Mouse (Mus musculus) spleen, adult 2 months (tissue): ENCODE results near the gene Atl3. TPM values are rescaled to one million over a fixed set of nuclear protein-coding genes. Genes with fewer than 3 reads are reported as not detected.

Experiments used
- DNase-seq, 2 experiments: peaks; one replicate each; pipeline versions ENCODE4 v3.0.0 to v3.0.0-alpha.2; 2012 to 2021; ENCODE audit warnings: low spot score in 2 of 2, low read depth in 1 of 2
- H3K27ac ChIP-seq: fragments of 200-500 bp; 2 replicates; pipeline ENCODE4 v1.5.1; 2012; ENCODE audit warnings: low read length, inconsistent platforms; ENCODE audit not compliant: insufficient read depth
- H3K27me3 ChIP-seq: fragments of 200-500 bp; 2 replicates; pipeline ENCODE4 v1.6.1; 2012; ENCODE audit warnings: mild to moderate bottlenecking, moderate library complexity, low read length, inconsistent platforms; ENCODE audit not compliant: control insufficient read depth, insufficient read depth
- H3K36me3 ChIP-seq: fragments of 200-500 bp; 2 replicates; pipeline ENCODE4 v1.6.1; 2012; ENCODE audit warnings: mild to moderate bottlenecking, low read length, inconsistent platforms; ENCODE audit not compliant: control insufficient read depth, insufficient read depth
- H3K4me1 ChIP-seq: fragments of 200-500 bp; 2 replicates; pipeline ENCODE4 v1.6.1; 2011; ENCODE audit warnings: inconsistent platforms; ENCODE audit not compliant: control insufficient read depth, insufficient read depth, insufficient read length
- H3K4me3 ChIP-seq: fragments of 200-500 bp; 2 replicates; pipeline ENCODE4 v1.5.1; 2011; ENCODE audit warnings: mild to moderate bottlenecking, inconsistent platforms; ENCODE audit not compliant: insufficient read depth, insufficient read length; ENCODE audit errors: extremely low read depth
- CTCF ChIP-seq: fragments of 200-500 bp; IDR thresholded peaks from 2 replicates; pipeline ENCODE4 v1.5.1; 2011; ENCODE audit warnings: mild to moderate bottlenecking, inconsistent platforms; ENCODE audit not compliant: insufficient read depth, insufficient read length, insufficient replicate concordance; ENCODE audit errors: extremely low read depth
- POLR2A ChIP-seq: fragments of 200-500 bp; IDR thresholded peaks from 2 replicates; pipeline ENCODE4 v1.6.1; 2011; ENCODE audit warnings: low read depth, low read length, inconsistent platforms
- WGBS: fragments of 180-500 bp; shearing (Covaris S2); methylation state at CpG from one replicate; pipeline ENCODE4 v1.1.7; 2018; 5-methylcytosine and 5-hydroxymethylcytosine counted together
- polyA plus RNA-seq: library from polyadenylated mRNA; depleted of rRNA; stranded (reverse); fragments of >200 nt; gene quantifications from 2 replicates; pipeline ENCODE4 v1.2.3, GENCODE M21; 2012; rRNA removed

Gene Atl3
- polyA plus RNA-seq, result 6.1 and 6.7 TPM in 2 replicates

GRCm38 (mm10) chr19:7493352-7494186 lies at the start of gene Atl3:
Atl3 (plus strand) TSS chr19:7494040.
- TF ChIP-seq CTCF (no peak), POLR2A (no peak; the same call in 1 of the 2 replicates)
- H3K4me3 ChIP-seq, result peak within 1 kb of the TSS; percentile 68
- no peak for DNase-seq
- no peaks in the 10 kb centered on the region; the same call in 1 of the 2 replicates for H3K4me1 ChIP-seq
- 25% methylated on average over 31 of the region's 31 CpGs for WGBS
- H3K36me3 ChIP-seq, result no peaks in the 10 kb centered on the region
- H3K27ac ChIP-seq, result peak within 1 kb of the TSS; percentile 76
- no peaks in the 10 kb centered on the region for H3K27me3 ChIP-seq

GRCm38 (mm10) chr19:7445105-7445504 lies 48.7 kb upstream of the Atl3 start:
- Histone ChIP-seq H3K27me3 (no peaks in the 10 kb centered on the region), H3K4me1 (no peaks in the 10 kb centered on the region), H3K27ac (no peak overlapping the region), H3K36me3 (no peaks in the 10 kb centered on the region), H3K4me3 (no peak overlapping the region)
- WGBS, result 90% methylated on average over 2 of the region's 2 CpGs
- no peak for DNase-seq
- TF ChIP-seq CTCF, result no peak
- TF ChIP-seq POLR2A, result no peak

GRCm38 (mm10) chr19:7445596-7445995 lies 48.2 kb upstream of the Atl3 start:
- H3K4me3 ChIP-seq, result no peak overlapping the region
- no peaks in the 10 kb centered on the region for H3K27me3 ChIP-seq
- WGBS, result 85% methylated on average over 1 of the region's 1 CpGs
- no peak for DNase-seq
- TF ChIP-seq POLR2A (no peak), CTCF (no peak)
- H3K4me1 ChIP-seq, result no peaks in the 10 kb centered on the region
- H3K36me3 ChIP-seq, result no peaks in the 10 kb centered on the region
- no peak overlapping the region for H3K27ac ChIP-seq

GRCm38 (mm10) chr19:7456803-7457202 lies 37.0 kb upstream of the Atl3 start:
- Histone ChIP-seq H3K36me3 (peaks cover 4% of the 10 kb centered on the region), H3K27me3 (no peaks in the 10 kb centered on the region), H3K27ac (no peak overlapping the region), H3K4me1 (no peaks in the 10 kb centered on the region), H3K4me3 (no peak overlapping the region)
- no peak for TF ChIP-seq POLR2A
- no peak for TF ChIP-seq CTCF
- WGBS, result 70% methylated on average over 2 of the region's 2 CpGs
- no peak for DNase-seq

GRCm38 (mm10) chr19:7458901-7459300 lies 34.9 kb upstream of the Atl3 start:
- DNase-seq, result no peak
- no peak overlapping the region for H3K4me3 ChIP-seq
- H3K4me1 ChIP-seq, result no peaks in the 10 kb centered on the region
- no peak for TF ChIP-seq POLR2A
- TF ChIP-seq CTCF, result no peak
- H3K27me3 ChIP-seq, result no peaks in the 10 kb centered on the region
- no peak overlapping the region for H3K27ac ChIP-seq
- peaks cover 4% of the 10 kb centered on the region for H3K36me3 ChIP-seq

- no peak for DNase-seq
- H3K4me1 ChIP-seq, result no peaks in the 10 kb centered on the region
- H3K36me3 ChIP-seq, result peaks cover 4% of the 10 kb centered on the region
- 95% methylated on average over 2 of the region's 2 CpGs for WGBS
- no peaks in the 10 kb centered on the region for H3K27me3 ChIP-seq
- H3K27ac ChIP-seq, result no peak overlapping the region
- H3K4me3 ChIP-seq, result no peak overlapping the region
- TF ChIP-seq POLR2A (no peak), CTCF (no peak)
Measured at GRCm38 (mm10) chr19:7459370-7459769, 34.5 kb upstream of the Atl3 start.

- no peaks in the 10 kb centered on the region for H3K27me3 ChIP-seq
- H3K36me3 ChIP-seq, result peaks cover 2% of the 10 kb centered on the region; the same call in 1 of the 2 replicates
- no peaks in the 10 kb centered on the region for H3K4me1 ChIP-seq
- no peak for DNase-seq
- no peak overlapping the region for H3K4me3 ChIP-seq
- H3K27ac ChIP-seq, result no peak overlapping the region
- TF ChIP-seq POLR2A, result no peak
Measured at GRCm38 (mm10) chr19:7467915-7468314, 25.9 kb upstream of the Atl3 start.
